In the genomic region with DNA sequence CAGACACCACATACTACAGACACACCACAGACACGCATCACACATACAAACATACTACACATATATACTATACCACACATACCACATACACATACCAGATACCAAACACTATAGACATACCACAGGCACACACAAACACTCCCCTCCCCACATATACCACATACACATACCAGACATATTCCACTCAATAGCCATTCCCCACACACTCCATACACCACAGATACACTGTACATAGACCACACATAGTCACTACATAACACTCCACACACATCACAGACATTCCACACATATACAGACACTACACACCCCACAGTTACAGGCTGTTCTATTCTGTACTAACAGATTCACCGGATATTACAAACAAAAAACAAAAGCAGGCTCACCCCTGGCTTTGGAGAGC, we compare ENCODE assay signal across 9 mouse cellular contexts. TPM values are rescaled to one million over a fixed set of nuclear protein-coding genes. Genes with fewer than 3 reads are reported as not detected.
DNase-seq lines count a peak whose midpoint lies in the region; ATAC-seq and TF ChIP-seq lines count a peak whose summit lies in the region.
"Had no signal": no experiment of that assay in that cellular context is flagged by ENCODE, and none has a peak within 500 bp of the region (broad histone marks: within the 10 kb centered on the region; RNA-seq: fewer than 3 reads in every experiment).

No protein-coding gene starts in this region.

- TF ChIP-seq EP300 in lung, postnatal 0 days (IDR thresholded peaks at IDR 0.05), result peak; percentile 89

- peak overlapping the region; percentile 99 for H3K4me3 ChIP-seq in gastrocnemius, adult 2 months
- H3K4me3 ChIP-seq in lung, postnatal 0 days (ENCODE audit: low read depth, low read length), result peak overlapping the region; percentile 99
- H3K4me3 ChIP-seq in limb, embryonic 14.5 days (replicated peaks; ENCODE audit: low read length), result peak overlapping the region; percentile 23

- H3K36me3 ChIP-seq in lung, postnatal 0 days (ENCODE audit: insufficient read depth, low read length), result no peaks in the 10 kb centered on the region
- H3K36me3 ChIP-seq in limb, embryonic 14.5 days (ENCODE audit: control insufficient read depth, insufficient read depth, low read length), result no peaks in the 10 kb centered on the region

- WGBS in lung, postnatal 0 days, result 47% methylated on average over 2 of the region's 2 CpGs
- WGBS in limb, embryonic 14.5 days, result 72% methylated on average over 2 of the region's 2 CpGs

- H3K4me1 ChIP-seq in lung, postnatal 0 days (ENCODE audit: insufficient read depth, low read depth, low read length), result peaks cover 8% of the 10 kb centered on the region; the same call in 1 of the 2 replicates
- H3K4me1 ChIP-seq in limb, embryonic 14.5 days (ENCODE audit: control insufficient read depth, insufficient read depth, low read length), result peaks cover 19% of the 10 kb centered on the region

- no peak for DNase-seq in gastrocnemius, adult 2 months
- DNase-seq in gastrocnemius, postnatal 4 days (ENCODE audit: low spot score in 2 of 2), result no peak
- peak; percentile 49 for DNase-seq in lung, postnatal 0 days (ENCODE audit: low spot score)
- no peak for DNase-seq in lung, adult 18-20 months
- DNase-seq in limb, embryonic 14.5 days (ENCODE audit: low spot score), result no peak
- DNase-seq in natural killer cell, adult 2 months (ENCODE audit: low spot score in 2 of 2), result no peak
- no peak for DNase-seq in adrenal gland, postnatal 10 days
- no peak for DNase-seq in ovary, postnatal 14 days (ENCODE audit: low spot score)

- peak overlapping the region; percentile 36 for H3K9ac ChIP-seq in lung, postnatal 0 days (replicated peaks; ENCODE audit: low read depth)
- no peak overlapping the region for H3K9ac ChIP-seq in limb, embryonic 14.5 days (ENCODE audit: low read depth, low read length, severe bottlenecking)
- H3K9ac ChIP-seq: liver, embryonic 14.5 days had no signal

- TF ChIP-seq CTCF in gastrocnemius, adult 2 months (IDR thresholded peaks at IDR 0.05), result no peak
- TF ChIP-seq CTCF in lung, postnatal 0 days (IDR thresholded peaks at IDR 0.05), result no peak

- peak overlapping the region; percentile 97 for H3K27ac ChIP-seq in gastrocnemius, adult 2 months
- H3K27ac ChIP-seq in lung, postnatal 0 days (ENCODE audit: low read length), result peak overlapping the region; percentile 75
- H3K27ac ChIP-seq in limb, embryonic 14.5 days (replicated peaks; ENCODE audit: low read depth, low read length), result no peak overlapping the region
- H3K27ac ChIP-seq: liver, embryonic 14.5 days had no signal

- no peak for TF ChIP-seq POLR2A in limb, embryonic 14.5 days (IDR thresholded peaks at IDR 0.05; ENCODE audit: borderline replicate concordance, extremely low read depth, insufficient read depth, insufficient read length)

- no peaks in the 10 kb centered on the region for H3K27me3 ChIP-seq in lung, postnatal 0 days (replicated peaks; ENCODE audit: insufficient read depth, low read length)
- no peaks in the 10 kb centered on the region for H3K27me3 ChIP-seq in limb, embryonic 14.5 days (ENCODE audit: control insufficient read depth, insufficient read depth, low read length)

- ATAC-seq in lung, postnatal 0 days, result peak; percentile 11
- no peak for ATAC-seq in limb, embryonic 14.5 days (ENCODE audit: low FRiP score, low read depth)

- H3K4me2 ChIP-seq in lung, postnatal 0 days (replicated peaks; ENCODE audit: low read depth, low read length), result peak overlapping the region; percentile 75
- peak overlapping the region; percentile 40 for H3K4me2 ChIP-seq in limb, embryonic 14.5 days (replicated peaks; ENCODE audit: low read depth, low read length, severe bottlenecking)

- no peaks in the 10 kb centered on the region for H3K9me3 ChIP-seq in lung, postnatal 0 days (ENCODE audit: low read length)
- no peaks in the 10 kb centered on the region for H3K9me3 ChIP-seq in limb, embryonic 14.5 days (ENCODE audit: control insufficient read depth, low read length)

- intact Hi-C loops in gastrocnemius, adult 2 months (cut with DNase I), result loop anchor here (5.0 to 10.0 kb wide), 3 partner anchors 101 to 252 kb away; no protein-coding TSS in a partner anchor

RNA-seq across cellular contexts. Expression of a gene that starts 2.3 kb away (rescaled TPM):
- 100 to 1,000 TPM; 112 to 141 TPM for total RNA-seq in gastrocnemius, adult 2 months (2021)
- 100 to 1,000 TPM; 233 to 240 TPM for total RNA-seq in gastrocnemius, postnatal 4 days (2021)
- 220 and 256 TPM in 2 replicates for polyA plus RNA-seq in lung, postnatal 0 days (2015; fragmentation: Nextera tagmentation; extraction: Ambion mirVana)
- 92.0 and 101 TPM in 2 replicates for polyA plus RNA-seq in limb, embryonic 14.5 days (2012; rRNA removed)
- 117 and 120 TPM in 2 replicates for polyA plus RNA-seq in limb, embryonic 14.5 days (2014; fragmentation: Nextera tagmentation; extraction: Ambion mirVana)
- 100 to 1,000 TPM; 262 to 303 TPM for total RNA-seq in adrenal gland, postnatal 10 days (2021)

Comparison
In these comparisons a context has a peak if more than half of its experiments do, and no peak if none do; other contexts are left out.
1. H3K4me3 ChIP-seq: peak in every context shown above with its lines; median percentile 99 in gastrocnemius, adult 2 months; 99 in lung, postnatal 0 days; 23 in limb, embryonic 14.5 days.